Mouse (Mus musculus): ENCODE measurements around the gene Rapgef5. TPM values are rescaled to one million over a fixed set of nuclear protein-coding genes. Genes with fewer than 3 reads are reported as not detected.

Gene Rapgef5
- polyA plus RNA-seq, 1 experiment from 2014 or later: 9.0 TPM

DNA sequence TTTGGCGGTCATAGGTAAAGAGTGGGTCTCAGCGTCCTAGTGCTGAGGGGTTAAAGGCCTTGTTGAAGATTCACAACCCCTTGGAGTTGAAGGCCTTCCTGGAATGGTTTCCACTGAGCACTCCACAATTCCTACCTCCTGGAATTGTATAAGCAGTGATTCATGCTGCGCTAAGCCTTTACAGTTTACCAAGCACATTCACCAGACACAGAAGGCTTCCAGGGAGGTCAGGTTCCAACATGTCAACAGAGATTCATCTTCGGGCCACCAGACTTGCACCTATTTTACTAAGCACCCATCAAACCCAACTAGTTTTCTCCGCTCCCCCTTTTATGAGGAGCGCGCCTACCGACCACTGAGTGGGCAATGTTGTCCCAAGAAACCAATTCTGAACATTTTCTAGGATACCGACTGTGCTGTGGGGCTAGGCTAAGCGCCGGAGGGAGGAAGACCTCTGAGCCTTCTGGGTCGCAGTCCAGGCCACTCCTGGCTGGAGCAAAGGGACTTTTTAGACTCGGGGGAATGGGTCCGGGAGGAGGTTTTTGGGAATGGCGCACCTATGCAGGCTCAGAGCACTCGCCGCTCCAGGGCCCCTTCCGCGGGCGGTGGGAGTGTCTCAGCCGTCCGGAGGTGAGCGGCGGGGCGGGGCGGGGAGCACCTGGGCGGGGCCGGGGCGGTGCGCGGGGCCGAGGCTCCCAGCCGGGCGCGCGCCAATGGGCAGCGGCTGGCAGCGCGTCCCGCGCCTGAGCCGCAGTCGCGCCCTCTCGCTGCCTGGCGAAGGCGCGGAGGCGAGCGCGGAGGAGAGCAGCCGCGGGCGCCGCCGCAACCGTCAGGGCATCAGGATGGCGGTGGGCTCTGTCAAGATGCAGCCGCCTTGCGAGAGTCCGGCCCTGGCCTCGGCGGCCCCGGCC is 17.2 kb downstream of the Rapgef5 start:
- Histone ChIP-seq H3K9ac (peak overlapping the region; percentile 75), H3K27me3 (peaks cover 40% of the 10 kb centered on the region), H3K36me3 (no peaks in the 10 kb centered on the region), H3K4me1 (peaks cover 15% of the 10 kb centered on the region), H3K9me3 (no peaks in the 10 kb centered on the region), H3K27ac (no peak overlapping the region), H3K4me3 (peak overlapping the region; percentile 69), H3K4me2 (peak overlapping the region; percentile 98)
- ATAC-seq (ENCODE audit: insufficient number of reproducible peaks, insufficient read depth, low FRiP score, low TSS enrichment, low read depth): peak; percentile 78
- WGBS: 4% methylated on average over 55 of the region's 64 CpGs

DNA sequence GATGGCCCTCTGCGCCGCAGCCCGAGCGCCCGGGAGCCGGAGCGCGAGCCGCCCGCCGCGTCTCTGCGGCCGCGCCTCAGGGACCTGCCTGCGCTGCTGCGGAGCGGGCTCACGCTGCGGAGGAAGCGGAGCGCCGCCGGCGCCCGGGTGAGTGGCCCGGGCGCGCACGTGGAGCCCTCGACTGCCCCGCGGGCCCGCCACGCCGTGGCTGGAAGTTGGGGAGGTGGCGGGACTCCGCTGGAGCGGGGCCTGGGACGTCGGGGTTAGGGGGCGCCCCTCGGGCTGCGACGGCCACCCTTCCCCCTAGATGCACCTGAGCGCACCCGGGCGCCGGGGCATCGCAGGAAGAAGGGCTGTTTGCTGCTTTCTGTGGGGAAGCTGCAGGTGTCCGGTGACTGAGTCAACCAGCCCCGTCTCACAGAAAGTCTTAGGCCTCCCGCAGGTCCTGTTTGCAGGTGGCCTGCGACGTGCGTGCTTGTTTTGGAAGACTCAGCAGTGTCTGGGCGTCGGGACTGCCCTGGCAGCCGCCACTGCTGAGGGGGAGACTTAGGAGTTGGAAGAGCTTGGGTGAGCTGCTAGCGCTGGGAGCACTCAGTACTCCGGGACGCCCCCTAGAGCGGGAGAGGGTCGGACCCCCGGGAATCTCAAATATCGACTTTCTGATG is 17.9 kb downstream of the Rapgef5 start:
- Histone ChIP-seq H3K27ac (no peak overlapping the region), H3K27me3 (peaks cover 40% of the 10 kb centered on the region), H3K4me1 (peaks cover 14% of the 10 kb centered on the region), H3K9me3 (no peaks in the 10 kb centered on the region), H3K4me3 (peak overlapping the region; percentile 69), H3K36me3 (no peaks in the 10 kb centered on the region), H3K4me2 (peak overlapping the region; percentile 98), H3K9ac (peak overlapping the region; percentile 75)
- peak; percentile 63 for ATAC-seq (ENCODE audit: insufficient number of reproducible peaks, insufficient read depth, low FRiP score, low TSS enrichment, low read depth)
- 2% methylated on average over 62 of the region's 66 CpGs for WGBS

GRCm38 (mm10) chr12:117540352-117540751 is 24.1 kb downstream of the Rapgef5 start:
- Histone ChIP-seq H3K4me3 (no peak overlapping the region), H3K9me3 (no peaks in the 10 kb centered on the region), H3K4me2 (no peak overlapping the region), H3K9ac (no peak overlapping the region), H3K27me3 (peaks cover 6% of the 10 kb centered on the region), H3K4me1 (no peaks in the 10 kb centered on the region), H3K27ac (no peak overlapping the region), H3K36me3 (no peaks in the 10 kb centered on the region)
- ATAC-seq (ENCODE audit: insufficient number of reproducible peaks, insufficient read depth, low FRiP score, low TSS enrichment, low read depth): no peak
- WGBS: 68% methylated on average over 2 of the region's 2 CpGs

GRCm38 (mm10) chr12:117545277-117545676 is 29.0 kb downstream of the Rapgef5 start:
- no peak overlapping the region for H3K4me3 ChIP-seq
- H3K36me3 ChIP-seq: no peaks in the 10 kb centered on the region
- no peaks in the 10 kb centered on the region for H3K4me1 ChIP-seq
- no peaks in the 10 kb centered on the region for H3K27me3 ChIP-seq
- no peak overlapping the region for H3K27ac ChIP-seq
- ATAC-seq (ENCODE audit: insufficient number of reproducible peaks, insufficient read depth, low FRiP score, low TSS enrichment, low read depth): no peak
- no peaks in the 10 kb centered on the region for H3K9me3 ChIP-seq
- 83% methylated on average over 6 of the region's 6 CpGs for WGBS
- no peak overlapping the region for H3K4me2 ChIP-seq
- H3K9ac ChIP-seq: no peak overlapping the region

- Histone ChIP-seq H3K9ac (no peak overlapping the region), H3K4me3 (no peak overlapping the region), H3K27ac (no peak overlapping the region), H3K4me1 (no peaks in the 10 kb centered on the region), H3K9me3 (no peaks in the 10 kb centered on the region), H3K27me3 (no peaks in the 10 kb centered on the region), H3K36me3 (no peaks in the 10 kb centered on the region), H3K4me2 (no peak overlapping the region)
- no peak for ATAC-seq (ENCODE audit: insufficient number of reproducible peaks, insufficient read depth, low FRiP score, low TSS enrichment, low read depth)
- 81% methylated on average over 5 of the region's 5 CpGs for WGBS
These were observed 37.1 kb downstream of the Rapgef5 start for GRCm38 (mm10) chr12:117553353-117553752.

DNA sequence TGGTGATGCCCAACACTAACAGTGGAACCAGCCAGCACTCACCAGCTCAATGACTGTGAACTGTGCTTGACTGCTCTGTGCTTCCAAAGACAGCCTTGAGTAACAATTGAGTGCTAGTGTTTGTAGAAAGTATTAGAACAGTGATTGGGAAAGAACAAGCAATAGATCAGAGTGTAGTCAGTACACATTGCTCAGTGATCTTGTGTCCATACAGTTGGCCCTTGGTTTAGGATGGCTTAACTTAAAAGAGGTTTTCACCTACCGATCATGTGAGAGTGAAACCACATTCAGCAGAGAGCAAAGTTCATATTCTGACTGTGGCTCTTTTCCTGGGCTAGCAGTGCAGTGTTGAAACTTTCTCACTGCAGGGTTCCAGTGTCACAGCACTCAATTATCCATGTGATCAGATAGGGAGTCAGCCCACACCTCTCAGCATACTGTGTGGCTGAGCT is 38.4 kb downstream of the Rapgef5 start:
- H3K4me2 ChIP-seq: no peak overlapping the region
- no peaks in the 10 kb centered on the region for H3K27me3 ChIP-seq
- H3K4me3 ChIP-seq: no peak overlapping the region
- no peaks in the 10 kb centered on the region for H3K36me3 ChIP-seq
- H3K27ac ChIP-seq: no peak overlapping the region
- no peaks in the 10 kb centered on the region for H3K4me1 ChIP-seq
- H3K9ac ChIP-seq: no peak overlapping the region
- no peaks in the 10 kb centered on the region for H3K9me3 ChIP-seq
- ATAC-seq (ENCODE audit: insufficient number of reproducible peaks, insufficient read depth, low FRiP score, low TSS enrichment, low read depth): no peak
- 95% methylated on average over 1 of the region's 1 CpGs for WGBS

DNA sequence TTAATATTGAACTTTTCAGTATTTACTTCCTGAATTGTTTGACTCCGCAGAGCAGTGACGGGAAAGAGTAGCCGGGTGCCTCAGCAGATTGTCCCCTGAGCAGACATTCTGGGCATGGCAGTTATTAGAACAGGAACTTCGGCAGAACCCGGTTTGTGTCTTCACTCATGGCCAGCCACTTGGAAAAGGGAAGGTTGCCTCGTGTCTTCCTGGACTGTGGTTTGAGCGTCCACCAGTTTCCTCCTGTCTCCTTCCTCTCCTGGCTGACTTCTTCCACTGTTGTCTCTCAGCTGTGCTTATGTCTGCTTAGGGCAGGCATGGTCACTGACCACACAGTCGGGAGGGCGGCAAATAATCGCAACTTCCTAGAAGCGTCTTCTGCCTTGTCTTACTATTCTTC is 44.2 kb downstream of the Rapgef5 start:
- Histone ChIP-seq H3K4me2 (no peak overlapping the region), H3K9me3 (no peaks in the 10 kb centered on the region), H3K4me3 (no peak overlapping the region), H3K27me3 (no peaks in the 10 kb centered on the region), H3K36me3 (no peaks in the 10 kb centered on the region), H3K9ac (no peak overlapping the region), H3K4me1 (no peaks in the 10 kb centered on the region), H3K27ac (no peak overlapping the region)
- 83% methylated on average over 11 of the region's 11 CpGs for WGBS
- ATAC-seq (ENCODE audit: insufficient number of reproducible peaks, insufficient read depth, low FRiP score, low TSS enrichment, low read depth): no peak

DNA sequence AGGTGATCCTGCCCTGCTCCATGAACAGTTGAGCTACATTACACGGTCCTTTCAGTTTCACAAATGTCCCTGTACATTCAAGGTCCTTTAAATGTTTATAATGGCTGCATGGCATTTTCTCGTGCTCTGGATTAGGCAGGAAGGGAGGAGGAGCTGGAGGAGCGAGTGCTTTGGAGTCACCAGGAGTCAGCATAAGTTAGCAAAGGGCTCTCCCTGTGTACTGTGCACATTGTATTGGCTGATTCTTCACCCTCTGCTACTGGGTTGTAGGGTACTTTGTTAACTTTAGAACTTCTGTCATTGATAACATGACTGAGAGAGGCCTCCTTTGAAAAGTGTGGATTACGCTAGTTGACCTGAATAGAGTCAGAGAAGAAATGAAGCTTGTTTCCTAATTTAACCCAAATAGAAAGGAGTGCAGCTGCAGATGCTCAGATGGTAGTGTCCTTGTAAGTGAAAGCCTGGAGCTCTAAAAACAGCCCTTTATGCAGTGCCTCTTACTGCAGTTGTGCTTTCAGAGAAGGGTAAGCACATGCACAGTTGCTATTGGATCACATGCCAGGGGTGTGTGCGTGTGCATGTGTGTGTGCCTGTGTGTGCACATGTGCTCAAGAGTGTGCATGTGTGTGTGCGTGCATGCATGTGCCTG is 45.3 kb downstream of the Rapgef5 start:
- Histone ChIP-seq H3K9ac (no peak overlapping the region), H3K9me3 (no peaks in the 10 kb centered on the region), H3K4me1 (no peaks in the 10 kb centered on the region), H3K4me3 (no peak overlapping the region), H3K36me3 (no peaks in the 10 kb centered on the region), H3K27ac (no peak overlapping the region), H3K27me3 (no peaks in the 10 kb centered on the region), H3K4me2 (no peak overlapping the region)
- no peak for ATAC-seq (ENCODE audit: insufficient number of reproducible peaks, insufficient read depth, low FRiP score, low TSS enrichment, low read depth)
- WGBS: 79% methylated on average over 6 of the region's 6 CpGs

DNA sequence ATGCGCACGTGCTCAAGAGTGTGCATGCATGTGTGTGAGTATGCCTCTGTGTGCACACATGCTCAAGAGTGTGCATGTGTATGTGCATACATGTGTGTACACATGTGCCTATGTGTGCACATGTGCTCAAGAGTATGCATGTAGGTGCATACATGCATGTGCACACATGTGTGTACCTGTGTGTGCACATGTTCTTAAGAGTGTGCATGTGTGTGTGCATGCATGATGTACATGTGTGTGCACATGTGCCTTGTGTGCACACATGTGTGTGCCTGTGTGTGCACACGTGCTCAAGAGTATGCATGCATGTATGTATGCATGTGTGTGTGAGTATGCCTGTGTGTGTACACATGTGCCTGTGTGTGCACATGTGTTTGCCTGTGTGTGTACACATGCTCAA is 45.8 kb downstream of the Rapgef5 start:
- no peaks in the 10 kb centered on the region for H3K36me3 ChIP-seq

GRCm38 (mm10) chr12:117563859-117564258 is 47.6 kb downstream of the Rapgef5 start:
- no peaks in the 10 kb centered on the region for H3K9me3 ChIP-seq
- ATAC-seq (ENCODE audit: insufficient number of reproducible peaks, insufficient read depth, low FRiP score, low TSS enrichment, low read depth): no peak
- no peak overlapping the region for H3K4me2 ChIP-seq
- H3K27me3 ChIP-seq: no peaks in the 10 kb centered on the region
- H3K4me1 ChIP-seq: no peaks in the 10 kb centered on the region
- no peak overlapping the region for H3K4me3 ChIP-seq
- WGBS: 67% methylated on average over 6 of the region's 6 CpGs
- H3K36me3 ChIP-seq: no peaks in the 10 kb centered on the region
- H3K27ac ChIP-seq: no peak overlapping the region
- no peak overlapping the region for H3K9ac ChIP-seq

More for the DNA sequence above, 45.8 kb downstream of the Rapgef5 start:
- Histone ChIP-seq H3K4me1 (no peaks in the 10 kb centered on the region), H3K4me3 (no peak overlapping the region), H3K9me3 (no peaks in the 10 kb centered on the region), H3K4me2 (no peak overlapping the region), H3K9ac (no peak overlapping the region), H3K27me3 (no peaks in the 10 kb centered on the region), H3K27ac (no peak overlapping the region)
- 95% methylated on average over 3 of the region's 3 CpGs for WGBS
- ATAC-seq (ENCODE audit: insufficient number of reproducible peaks, insufficient read depth, low FRiP score, low TSS enrichment, low read depth): no peak

- Histone ChIP-seq H3K27ac (no peak overlapping the region), H3K4me1 (peaks cover 4% of the 10 kb centered on the region; the same call in 1 of the 2 replicates), H3K27me3 (no peaks in the 10 kb centered on the region), H3K9ac (no peak overlapping the region), H3K9me3 (no peaks in the 10 kb centered on the region), H3K36me3 (no peaks in the 10 kb centered on the region), H3K4me2 (no peak overlapping the region), H3K4me3 (no peak overlapping the region)
- 74% methylated on average over 4 of the region's 4 CpGs for WGBS
- no peak for ATAC-seq (ENCODE audit: insufficient number of reproducible peaks, insufficient read depth, low FRiP score, low TSS enrichment, low read depth)
These were observed 50.0 kb downstream of the Rapgef5 start for GRCm38 (mm10) chr12:117566298-117566697.

Data from embryonic facial prominence, embryonic 13.5 days (tissue).